Mouse (Mus musculus) testis, adult 2 months (tissue): ENCODE measurements around the gene Ddo. TPM values are rescaled to one million over a fixed set of nuclear protein-coding genes. Genes with fewer than 3 reads are reported as not detected.

Experiments used
- H3K27ac ChIP-seq: fragments of 200-500 bp; 2 replicates; pipeline ENCODE4 v1.5.1; 2012; ENCODE audit warnings: low read depth, low read length; ENCODE audit not compliant: control insufficient read depth, insufficient read depth
- H3K27me3 ChIP-seq: fragments of 200-500 bp; 2 replicates; pipeline ENCODE4 v1.6.1; 2012; ENCODE audit warnings: mild to moderate bottlenecking, low read length, moderate library complexity; ENCODE audit not compliant: control insufficient read depth, insufficient read depth
- H3K36me3 ChIP-seq: fragments of 200-500 bp; 2 replicates; pipeline ENCODE4 v1.6.1; 2012; ENCODE audit warnings: mild to moderate bottlenecking, low read length; ENCODE audit not compliant: control insufficient read depth, insufficient read depth
- H3K4me1 ChIP-seq: fragments of 200-500 bp; 2 replicates; pipeline ENCODE4 v1.6.1; 2012; ENCODE audit warnings: low read length; ENCODE audit not compliant: control insufficient read depth, insufficient read depth
- H3K4me3 ChIP-seq: fragments of 200-500 bp; 2 replicates; pipeline ENCODE4 v1.5.1; 2012; ENCODE audit warnings: low read depth, mild to moderate bottlenecking, low read length, moderate library complexity, mixed read lengths; ENCODE audit not compliant: control insufficient read depth
- CTCF ChIP-seq: fragments of 200-500 bp; IDR thresholded peaks from 2 replicates; pipeline ENCODE4 v1.5.1; 2012; ENCODE audit warnings: low read depth, mild to moderate bottlenecking, inconsistent platforms, low read length, moderate library complexity; ENCODE audit not compliant: control insufficient read depth, insufficient read depth, insufficient replicate concordance
- POLR2A ChIP-seq: fragments of 200-500 bp; IDR thresholded peaks from 2 replicates; pipeline ENCODE4 v1.6.1; 2012; ENCODE audit warnings: low read depth, mild to moderate bottlenecking, inconsistent platforms, low read length, moderate library complexity; ENCODE audit not compliant: control insufficient read depth
- polyA plus RNA-seq: library from polyadenylated mRNA; depleted of rRNA; stranded (reverse); fragments of >200 nt; gene quantifications from 2 replicates; pipeline ENCODE4 v1.2.3, GENCODE M21; 2012

Ddo gene
- polyA plus RNA-seq, 1 experiment: 2.5 TPM

DNA sequence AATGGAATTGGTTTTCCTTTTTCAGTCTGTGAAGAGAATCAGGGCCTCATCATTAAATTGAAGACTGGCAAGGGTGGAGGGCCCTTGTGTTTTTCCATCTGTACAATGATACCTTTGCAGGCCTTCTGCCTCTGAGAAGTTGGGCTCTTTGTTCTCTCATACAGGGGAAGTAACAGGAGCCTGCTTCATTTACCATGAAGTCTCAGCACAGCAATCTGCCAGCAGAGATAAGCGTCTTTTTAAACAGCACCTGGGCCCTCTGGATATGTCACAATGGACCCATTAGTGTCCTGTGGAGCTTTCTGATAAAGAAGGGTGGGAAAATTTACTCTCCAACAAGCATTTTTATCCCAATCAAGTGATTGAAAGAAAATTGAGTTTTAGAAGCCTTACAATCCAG is 59.1 kb downstream of the Ddo start:
- H3K4me1 ChIP-seq: peaks cover under 1% of the 10 kb centered on the region
- H3K36me3 ChIP-seq: no peaks in the 10 kb centered on the region
- TF ChIP-seq POLR2A (no peak), CTCF (no peak)
- no peak overlapping the region for H3K4me3 ChIP-seq
- H3K27ac ChIP-seq: no peak overlapping the region
- no peaks in the 10 kb centered on the region for H3K27me3 ChIP-seq

DNA sequence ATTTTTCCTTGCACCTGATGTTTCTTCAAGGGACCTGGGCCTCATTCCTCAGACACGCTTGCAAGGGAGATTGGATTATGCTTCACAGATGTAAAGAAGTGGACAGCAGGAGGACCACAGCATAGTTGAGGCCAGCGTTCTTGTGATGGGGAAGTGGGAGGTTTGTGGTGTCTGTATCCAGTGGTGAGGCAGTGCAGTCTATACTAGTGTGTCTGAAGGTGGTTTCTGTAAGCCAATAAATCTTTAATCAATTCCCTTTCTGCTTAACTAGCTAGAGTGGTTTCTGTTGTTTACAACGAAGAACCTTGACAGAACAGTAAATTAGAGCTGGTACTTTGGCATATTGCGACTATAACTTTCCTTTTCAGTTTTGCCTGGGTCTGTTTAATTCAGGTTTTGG is 68.8 kb downstream of the Ddo start:
- TF ChIP-seq POLR2A (no peak), CTCF (no peak)
- H3K4me3 ChIP-seq: no peak overlapping the region
- no peak overlapping the region for H3K27ac ChIP-seq
- no peaks in the 10 kb centered on the region for H3K4me1 ChIP-seq
- H3K27me3 ChIP-seq: no peaks in the 10 kb centered on the region
- H3K36me3 ChIP-seq: no peaks in the 10 kb centered on the region

DNA sequence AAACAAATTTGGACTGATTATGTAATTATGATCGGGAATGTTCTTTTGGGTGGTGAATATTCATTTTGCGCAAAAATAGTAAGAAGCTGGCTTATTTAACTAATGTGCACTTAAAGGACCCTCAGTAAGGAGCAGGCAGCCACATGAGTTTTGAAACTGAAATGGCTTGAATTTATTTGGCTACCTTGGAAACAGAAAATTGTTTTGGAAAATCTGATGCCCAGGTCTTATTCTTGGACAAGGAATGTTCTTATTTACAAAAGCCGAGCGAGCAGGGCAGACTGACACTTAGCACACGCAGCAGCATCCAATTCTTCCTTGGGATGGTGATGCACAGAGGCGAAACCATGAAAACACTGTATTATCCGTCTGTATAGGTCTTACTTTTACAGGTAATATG is 81.3 kb downstream of the Ddo start:
- no peaks in the 10 kb centered on the region for H3K36me3 ChIP-seq
- no peak overlapping the region for H3K4me3 ChIP-seq
- no peak for TF ChIP-seq POLR2A
- no peak for TF ChIP-seq CTCF
- no peak overlapping the region for H3K27ac ChIP-seq
- H3K4me1 ChIP-seq: no peaks in the 10 kb centered on the region; the same call in 1 of the 2 replicates
- no peaks in the 10 kb centered on the region for H3K27me3 ChIP-seq

DNA sequence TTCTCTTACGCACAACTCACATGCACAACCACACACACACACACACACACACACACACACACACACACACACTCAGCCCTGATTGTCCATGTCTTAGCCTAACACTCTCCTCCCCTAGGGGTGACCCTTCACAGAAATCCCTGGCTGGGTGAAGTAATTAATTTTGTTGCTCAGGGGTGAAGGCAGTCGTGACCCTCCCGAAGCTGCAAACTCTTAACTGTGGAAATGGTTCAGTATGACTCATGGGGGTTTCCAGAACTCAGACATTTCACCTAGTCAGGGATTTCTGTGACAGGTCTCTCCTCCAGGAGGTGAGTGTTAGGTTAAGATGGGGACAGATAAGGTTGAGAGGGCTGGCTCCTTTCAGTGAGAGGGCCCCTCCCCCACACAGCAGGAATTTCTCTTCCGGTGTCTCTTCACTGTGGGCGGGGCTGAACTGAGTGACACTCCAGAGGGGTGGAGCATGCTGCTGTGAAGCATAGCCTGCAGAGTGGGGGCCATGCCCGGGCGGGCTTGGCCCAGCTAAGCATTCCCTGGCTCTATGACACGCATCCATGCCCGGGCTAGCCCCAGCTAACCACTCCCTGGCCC is 83.3 kb downstream of the Ddo start:
- Histone ChIP-seq H3K4me3 (no peak overlapping the region), H3K4me1 (no peaks in the 10 kb centered on the region; the same call in 1 of the 2 replicates), H3K27ac (no peak overlapping the region), H3K27me3 (no peaks in the 10 kb centered on the region), H3K36me3 (no peaks in the 10 kb centered on the region)
- no peak for TF ChIP-seq POLR2A
- TF ChIP-seq CTCF: no peak

DNA sequence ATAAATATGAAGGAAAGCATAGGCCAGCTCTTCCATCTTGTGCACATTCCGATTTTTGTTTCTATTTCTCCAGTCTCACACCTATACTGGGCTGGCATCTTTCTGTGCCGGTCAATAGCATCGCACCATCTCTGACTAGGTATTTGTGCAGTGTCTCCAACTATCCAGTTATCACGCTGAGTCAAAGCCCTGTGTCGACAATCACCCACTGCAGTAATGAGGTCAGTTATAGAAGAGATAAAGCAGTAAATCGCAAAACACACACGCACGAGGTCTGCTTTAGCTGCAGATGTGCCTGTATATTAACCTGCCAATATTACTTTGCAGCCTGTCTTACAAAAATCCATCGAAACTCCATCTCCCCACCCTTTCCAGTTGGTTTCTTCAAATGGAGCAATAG is 84.0 kb downstream of the Ddo start:
- no peaks in the 10 kb centered on the region for H3K36me3 ChIP-seq
- H3K4me3 ChIP-seq: no peak overlapping the region
- no peaks in the 10 kb centered on the region for H3K27me3 ChIP-seq
- H3K27ac ChIP-seq: no peak overlapping the region
- no peaks in the 10 kb centered on the region; the same call in 1 of the 2 replicates for H3K4me1 ChIP-seq
- no peak for TF ChIP-seq CTCF
- no peak for TF ChIP-seq POLR2A

DNA sequence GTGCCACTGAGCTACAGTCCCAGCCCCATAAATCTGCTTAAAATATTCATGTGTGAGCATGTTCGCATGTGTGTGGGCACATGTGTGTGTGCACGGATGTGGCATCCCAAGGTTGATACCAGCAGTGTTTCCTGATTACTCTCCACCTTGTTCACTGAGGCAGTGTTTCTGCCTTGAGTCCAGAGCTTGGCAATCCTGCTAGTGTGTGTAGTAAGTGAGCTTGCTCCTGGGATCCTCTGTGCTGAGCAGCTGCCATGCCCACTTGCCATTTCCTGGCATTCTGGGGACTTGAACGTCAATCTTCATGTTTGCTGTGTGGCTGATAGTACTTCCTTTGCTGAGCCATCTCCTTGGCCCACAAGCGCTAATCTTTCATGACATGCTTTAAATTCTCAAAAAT is 85.3 kb downstream of the Ddo start:
- Histone ChIP-seq H3K27ac (no peak overlapping the region), H3K4me3 (no peak overlapping the region), H3K27me3 (no peaks in the 10 kb centered on the region), H3K36me3 (no peaks in the 10 kb centered on the region), H3K4me1 (peaks cover 5% of the 10 kb centered on the region; the same call in 1 of the 2 replicates)
- TF ChIP-seq POLR2A (no peak), CTCF (no peak)

DNA sequence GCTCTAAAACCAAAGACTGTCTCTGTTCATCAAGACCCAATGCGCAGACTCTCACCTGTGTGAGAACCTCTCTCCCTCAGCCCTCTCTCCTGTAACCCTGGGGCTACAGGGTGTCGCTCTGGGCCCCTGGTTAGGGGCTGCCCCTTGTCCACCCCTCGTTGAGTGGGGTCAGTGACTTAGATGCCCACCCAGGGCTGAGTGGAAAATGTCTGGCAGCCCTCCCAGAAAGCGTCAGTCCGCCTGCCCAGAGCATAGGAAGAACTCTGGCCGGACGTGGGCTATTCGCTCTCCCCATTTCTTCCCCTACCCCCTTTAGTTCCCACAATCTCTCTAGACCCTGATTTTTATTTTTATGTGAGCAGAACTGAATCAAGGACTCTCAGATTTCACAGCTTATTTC is 86.5 kb downstream of the Ddo start:
- TF ChIP-seq POLR2A (no peak), CTCF (no peak)
- H3K27ac ChIP-seq: no peak overlapping the region
- no peaks in the 10 kb centered on the region for H3K27me3 ChIP-seq
- no peak overlapping the region for H3K4me3 ChIP-seq
- peaks cover 5% of the 10 kb centered on the region; the same call in 1 of the 2 replicates for H3K4me1 ChIP-seq
- no peaks in the 10 kb centered on the region for H3K36me3 ChIP-seq

DNA sequence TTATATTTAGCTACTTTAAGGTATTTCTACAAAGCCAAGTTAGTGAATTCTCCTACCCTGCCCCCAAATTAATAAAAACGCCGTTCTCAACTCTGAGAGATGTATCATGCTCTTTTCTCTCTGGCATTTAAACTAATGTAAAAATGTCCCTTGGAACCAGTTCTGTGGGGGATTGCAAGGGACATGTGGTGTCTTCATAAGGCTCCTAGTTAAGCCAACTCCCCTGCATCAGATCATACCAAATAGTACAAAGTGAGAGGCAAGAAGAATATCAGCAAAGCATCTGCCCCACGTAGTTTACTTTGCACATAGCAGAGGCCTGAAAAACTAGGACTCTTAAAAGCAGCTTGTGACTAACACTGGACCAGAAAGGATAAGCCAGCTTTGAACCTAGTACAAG is 86.9 kb downstream of the Ddo start:
- H3K27ac ChIP-seq: no peak overlapping the region
- no peaks in the 10 kb centered on the region for H3K36me3 ChIP-seq

More for the DNA sequence above, 86.9 kb downstream of the Ddo start:
- Histone ChIP-seq H3K27me3 (no peaks in the 10 kb centered on the region), H3K4me1 (peaks cover 5% of the 10 kb centered on the region; the same call in 1 of the 2 replicates), H3K4me3 (no peak overlapping the region)
- TF ChIP-seq CTCF (no peak), POLR2A (no peak)
